Mouse (Mus musculus): ENCODE measurements around the gene Agps.

DNA sequence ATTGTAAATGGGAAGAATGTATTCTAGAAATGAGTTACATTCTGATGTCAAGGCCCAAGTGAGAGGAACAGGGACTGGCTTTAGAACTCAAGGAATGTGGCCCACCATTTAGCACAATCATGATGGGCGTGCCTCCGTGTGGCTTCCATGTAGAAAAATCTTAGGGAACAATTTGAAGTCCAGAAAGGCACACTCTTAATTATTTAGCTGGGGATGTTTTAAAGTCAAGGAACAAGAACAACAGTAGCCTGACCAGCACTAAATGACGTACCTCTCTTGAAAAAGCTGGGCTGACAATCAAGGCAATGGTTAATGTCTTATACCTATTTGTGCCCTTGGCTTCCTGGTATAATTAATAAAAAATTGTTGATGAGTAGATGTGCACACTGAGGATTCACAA is 25.1 kb upstream of the Agps start:
- TF ChIP-seq CTCF (IDR thresholded peaks at IDR 0.05; ENCODE audit: low read depth, low read length) (no peak), TAL1 (conservative IDR thresholded peaks at IDR 0.05; ENCODE audit: low read depth, low read length) (no peak), GATA1 (IDR thresholded peaks at IDR 0.05; ENCODE audit: borderline replicate concordance, low read length) (no peak)
